Mouse (Mus musculus): ENCODE measurements at regions not wholly inside any gene's neighbourhood (a gene's known extent, or its start where the extent isn't known, plus 50 kb on each side); places are given as distances from the start of the nearest gene placed in this dataset.
A peak's percentile ranks its signal among the peaks of the same experiment; 100 is the strongest.

- ATAC-seq (ENCODE audit: low read depth): no peak
- no peaks in the 10 kb centered on the region for H3K4me1 ChIP-seq (ENCODE audit: control insufficient read depth, low read depth, low read length)
- no peaks in the 10 kb centered on the region for H3K9me3 ChIP-seq (replicated peaks; ENCODE audit: control insufficient read depth, low read length)
- WGBS (ENCODE audit: insufficient replicate concordance): 3% methylated on average over 4 of the region's 4 CpGs
- no peaks in the 10 kb centered on the region for H3K36me3 ChIP-seq (ENCODE audit: control insufficient read depth, insufficient read depth)
- no peak overlapping the region for H3K9ac ChIP-seq (ENCODE audit: low read depth, low read length)
- no peak overlapping the region for H3K4me3 ChIP-seq (ENCODE audit: low read depth, low read length)
- H3K4me2 ChIP-seq (ENCODE audit: low read depth, low read length): no peak overlapping the region
- H3K27me3 ChIP-seq (ENCODE audit: control insufficient read depth, insufficient read depth, low read depth, low read length): peaks cover 67% of the 10 kb centered on the region
- H3K27ac ChIP-seq (ENCODE audit: low read length): no peak overlapping the region
Observed at GRCm38 (mm10) chr7:70283166-70283565, 83.4 kb downstream of the Nr2f2 start.

- no peaks in the 10 kb centered on the region for H3K36me3 ChIP-seq (ENCODE audit: control insufficient read depth, insufficient read depth)
- H3K4me3 ChIP-seq (ENCODE audit: low read depth, low read length): no peak overlapping the region
- peaks cover 58% of the 10 kb centered on the region for H3K27me3 ChIP-seq (ENCODE audit: control insufficient read depth, insufficient read depth, low read depth, low read length)
- under 1% methylated on average over 11 of the region's 11 CpGs for WGBS (ENCODE audit: insufficient replicate concordance)
- no peaks in the 10 kb centered on the region for H3K4me1 ChIP-seq (ENCODE audit: control insufficient read depth, low read depth, low read length)
- no peak for ATAC-seq (ENCODE audit: low read depth)
- H3K27ac ChIP-seq (ENCODE audit: low read length): no peak overlapping the region
- H3K9me3 ChIP-seq (replicated peaks; ENCODE audit: control insufficient read depth, low read length): no peaks in the 10 kb centered on the region
- no peak overlapping the region for H3K9ac ChIP-seq (ENCODE audit: low read depth, low read length)
- H3K4me2 ChIP-seq (ENCODE audit: low read depth, low read length): no peak overlapping the region
Observed at GRCm38 (mm10) chr7:70281891-70282515, 84.5 kb downstream of the Nr2f2 start.

DNA sequence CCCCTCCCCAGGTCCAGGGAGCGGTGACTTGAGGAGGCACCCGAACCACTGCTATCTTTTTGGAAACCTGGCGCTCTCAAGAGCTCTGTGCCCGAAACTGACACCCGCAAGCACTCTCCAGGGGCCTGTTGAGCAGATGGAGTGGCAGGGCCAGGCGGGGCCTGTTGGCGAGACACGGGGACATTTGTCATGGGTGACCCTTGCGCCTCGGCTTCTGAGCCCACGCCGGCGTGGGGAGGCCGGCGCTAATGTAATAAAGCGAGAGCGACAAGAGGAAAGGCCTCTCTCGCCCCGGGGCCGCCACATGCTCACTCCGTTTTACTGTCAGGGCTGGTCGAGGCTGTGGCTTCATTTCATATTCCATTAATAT is 85.2 kb downstream of the Nr2f2 start:
- WGBS (ENCODE audit: insufficient replicate concordance): 3% methylated on average over 22 of the region's 22 CpGs
- H3K4me1 ChIP-seq (ENCODE audit: control insufficient read depth, low read depth, low read length): no peaks in the 10 kb centered on the region
- no peak overlapping the region for H3K4me3 ChIP-seq (ENCODE audit: low read depth, low read length)
- peaks cover 54% of the 10 kb centered on the region for H3K27me3 ChIP-seq (ENCODE audit: control insufficient read depth, insufficient read depth, low read depth, low read length)
- no peaks in the 10 kb centered on the region for H3K9me3 ChIP-seq (replicated peaks; ENCODE audit: control insufficient read depth, low read length)
- H3K27ac ChIP-seq (ENCODE audit: low read length): no peak overlapping the region
- no peaks in the 10 kb centered on the region for H3K36me3 ChIP-seq (ENCODE audit: control insufficient read depth, insufficient read depth)
- no peak overlapping the region for H3K4me2 ChIP-seq (ENCODE audit: low read depth, low read length)
- no peak overlapping the region for H3K9ac ChIP-seq (ENCODE audit: low read depth, low read length)
- no peak for ATAC-seq (ENCODE audit: low read depth)

DNA sequence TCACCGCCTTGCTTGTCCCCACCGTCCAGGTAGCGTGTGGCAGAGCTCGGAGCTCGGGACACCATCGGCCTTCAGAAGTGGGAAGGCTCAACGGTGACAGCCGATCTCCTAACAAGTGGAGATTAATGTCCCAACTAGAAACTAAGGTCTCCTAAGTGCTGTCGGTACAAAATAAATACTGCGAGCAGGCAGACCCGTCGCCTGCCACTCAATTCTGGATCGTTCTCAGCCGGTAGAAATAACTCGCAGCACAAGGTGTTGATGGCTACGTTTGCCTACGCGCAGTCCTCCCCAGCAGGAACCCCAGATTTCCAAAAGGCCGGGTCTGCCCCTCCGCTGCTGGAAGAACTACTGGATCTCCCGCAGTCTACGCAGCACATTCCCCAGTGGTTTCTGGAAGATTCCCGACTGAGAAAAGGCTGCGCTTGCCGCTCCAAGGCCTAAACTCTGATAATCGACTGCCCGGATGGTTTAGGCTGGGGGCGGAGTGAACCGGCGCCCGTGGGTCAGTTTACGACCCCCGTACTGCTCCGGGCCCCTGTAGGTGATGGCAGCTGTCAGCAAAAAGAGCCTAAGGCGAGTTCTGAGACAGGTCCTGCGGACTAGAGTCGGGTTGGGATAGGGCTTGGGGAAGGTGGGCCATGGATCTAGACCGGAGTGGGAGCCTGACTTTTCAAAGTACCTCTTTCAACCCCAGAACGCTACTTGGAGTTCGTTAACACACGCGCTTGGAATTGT is 85.7 kb downstream of the Nr2f2 start:
- Histone ChIP-seq H3K4me2 (ENCODE audit: low read depth, low read length) (peak overlapping the region; percentile 15; the same call in 1 of the 2 replicates), H3K4me1 (ENCODE audit: control insufficient read depth, low read depth, low read length) (no peaks in the 10 kb centered on the region), H3K36me3 (ENCODE audit: control insufficient read depth, insufficient read depth) (no peaks in the 10 kb centered on the region), H3K27me3 (ENCODE audit: control insufficient read depth, insufficient read depth, low read depth, low read length) (peaks cover 54% of the 10 kb centered on the region), H3K4me3 (ENCODE audit: low read depth, low read length) (peak overlapping the region; percentile 10; the same call in 1 of the 2 replicates), H3K27ac (ENCODE audit: low read length) (no peak overlapping the region), H3K9ac (ENCODE audit: low read depth, low read length) (no peak overlapping the region), H3K9me3 (replicated peaks; ENCODE audit: control insufficient read depth, low read length) (no peaks in the 10 kb centered on the region)
- ATAC-seq (ENCODE audit: low read depth): no peak
- WGBS (ENCODE audit: insufficient replicate concordance): 1% methylated on average over 42 of the region's 42 CpGs

GRCm38 (mm10) chr7:70279927-70280642 is 86.5 kb downstream of the Nr2f2 start:
- no peaks in the 10 kb centered on the region for H3K4me1 ChIP-seq (ENCODE audit: control insufficient read depth, low read depth, low read length)
- no peaks in the 10 kb centered on the region for H3K36me3 ChIP-seq (ENCODE audit: control insufficient read depth, insufficient read depth)
- no peak overlapping the region for H3K27ac ChIP-seq (ENCODE audit: low read length)
- WGBS (ENCODE audit: insufficient replicate concordance): under 1% methylated on average over 31 of the region's 31 CpGs
- H3K27me3 ChIP-seq (ENCODE audit: control insufficient read depth, insufficient read depth, low read depth, low read length): peaks cover 47% of the 10 kb centered on the region
- no peaks in the 10 kb centered on the region for H3K9me3 ChIP-seq (replicated peaks; ENCODE audit: control insufficient read depth, low read length)
- H3K4me2 ChIP-seq (ENCODE audit: low read depth, low read length): peak overlapping the region; percentile 15; the same call in 1 of the 2 replicates
- H3K9ac ChIP-seq (ENCODE audit: low read depth, low read length): no peak overlapping the region
- H3K4me3 ChIP-seq (ENCODE audit: low read depth, low read length): 0 out of 2 replicates have a peak overlapping the region, but pooled peaks have one; percentile 10
- ATAC-seq (ENCODE audit: low read depth): no peak

GRCm38 (mm10) chr7:70279101-70279500 is 87.4 kb downstream of the Nr2f2 start:
- Histone ChIP-seq H3K27ac (ENCODE audit: low read length) (no peak overlapping the region), H3K4me2 (ENCODE audit: low read depth, low read length) (no peak overlapping the region), H3K4me1 (ENCODE audit: control insufficient read depth, low read depth, low read length) (no peaks in the 10 kb centered on the region), H3K9me3 (replicated peaks; ENCODE audit: control insufficient read depth, low read length) (no peaks in the 10 kb centered on the region), H3K27me3 (ENCODE audit: control insufficient read depth, insufficient read depth, low read depth, low read length) (peaks cover 45% of the 10 kb centered on the region), H3K36me3 (ENCODE audit: control insufficient read depth, insufficient read depth) (no peaks in the 10 kb centered on the region), H3K4me3 (ENCODE audit: low read depth, low read length) (no peak overlapping the region), H3K9ac (ENCODE audit: low read depth, low read length) (no peak overlapping the region)
- ATAC-seq (ENCODE audit: low read depth): no peak
- 2% methylated on average over 3 of the region's 3 CpGs for WGBS (ENCODE audit: insufficient replicate concordance)

DNA sequence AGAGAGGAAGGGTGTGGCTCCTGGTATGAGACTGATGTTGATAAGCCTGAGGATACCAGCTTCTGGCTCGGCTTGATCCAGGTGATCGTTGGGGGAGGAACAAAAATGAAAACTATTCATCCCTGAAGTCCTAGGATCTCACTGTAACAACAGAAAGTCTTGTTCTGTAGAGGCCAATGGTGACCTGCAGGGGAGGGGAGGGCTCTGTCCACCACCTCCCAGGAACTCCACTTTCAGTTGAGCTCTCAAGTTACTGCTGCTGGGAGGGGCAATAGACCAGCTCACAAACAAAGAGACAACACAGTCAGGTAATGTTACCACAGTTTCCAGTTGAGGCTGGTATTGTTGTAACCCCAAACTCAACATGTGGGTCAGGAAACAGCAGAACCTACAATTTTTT is 90.5 kb downstream of the Nr2f2 start:
- H3K27me3 ChIP-seq (ENCODE audit: control insufficient read depth, insufficient read depth, low read depth, low read length): peaks cover 22% of the 10 kb centered on the region
- WGBS (ENCODE audit: insufficient replicate concordance): 36% methylated on average over 2 of the region's 2 CpGs
- no peak overlapping the region for H3K9ac ChIP-seq (ENCODE audit: low read depth, low read length)
- no peaks in the 10 kb centered on the region for H3K36me3 ChIP-seq (ENCODE audit: control insufficient read depth, insufficient read depth)
- no peaks in the 10 kb centered on the region for H3K4me1 ChIP-seq (ENCODE audit: control insufficient read depth, low read depth, low read length)
- no peak overlapping the region for H3K27ac ChIP-seq (ENCODE audit: low read length)
- no peaks in the 10 kb centered on the region for H3K9me3 ChIP-seq (replicated peaks; ENCODE audit: control insufficient read depth, low read length)
- no peak overlapping the region for H3K4me3 ChIP-seq (ENCODE audit: low read depth, low read length)
- no peak for ATAC-seq (ENCODE audit: low read depth)
- H3K4me2 ChIP-seq (ENCODE audit: low read depth, low read length): no peak overlapping the region

DNA sequence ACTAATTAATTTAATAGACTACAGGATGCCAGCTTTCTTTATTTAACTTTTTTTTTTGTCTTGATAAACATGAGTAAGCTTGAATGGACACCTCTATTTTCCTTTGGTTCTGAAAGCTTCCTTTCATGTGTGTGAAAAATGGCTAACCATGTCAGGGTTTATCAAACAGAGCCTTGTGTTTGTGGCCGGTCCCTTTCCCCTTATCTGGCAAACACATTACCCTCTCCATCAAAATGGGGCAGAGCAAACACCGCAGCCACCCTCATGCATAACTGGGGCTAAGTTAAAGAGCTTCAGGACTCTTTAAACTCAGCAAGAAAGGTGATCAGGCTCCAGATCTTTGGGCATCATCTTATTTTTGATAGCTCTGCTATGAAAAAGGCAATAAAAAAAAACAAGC is 92.2 kb downstream of the Nr2f2 start:
- Histone ChIP-seq H3K27me3 (ENCODE audit: control insufficient read depth, insufficient read depth, low read depth, low read length) (peaks cover 5% of the 10 kb centered on the region), H3K4me1 (ENCODE audit: control insufficient read depth, low read depth, low read length) (no peaks in the 10 kb centered on the region)
- 19% methylated on average over 2 of the region's 2 CpGs for WGBS (ENCODE audit: insufficient replicate concordance)

DNA sequence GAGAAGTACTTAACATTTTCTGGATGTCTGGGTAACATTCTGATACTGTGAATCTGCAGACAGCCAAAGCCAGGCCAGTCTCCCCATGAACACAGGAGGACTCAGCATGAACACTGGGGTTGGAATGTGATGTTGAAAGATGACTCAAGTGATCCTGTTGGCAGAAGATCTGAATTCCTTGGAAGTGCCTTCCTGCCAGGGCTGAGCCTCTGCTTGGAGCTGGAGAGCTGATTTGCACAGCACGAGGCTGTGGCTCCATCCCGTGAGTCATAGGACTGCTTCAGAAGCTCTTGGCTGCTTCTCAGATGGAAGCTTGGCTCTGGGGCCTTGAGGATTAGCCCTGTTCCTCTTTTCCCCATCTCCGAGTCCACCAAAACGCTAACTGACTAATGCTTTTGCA is 99.5 kb downstream of the Nr2f2 start:
- 56% methylated on average over 4 of the region's 4 CpGs for WGBS (ENCODE audit: insufficient replicate concordance)
- H3K4me1 ChIP-seq (ENCODE audit: control insufficient read depth, low read depth, low read length): no peaks in the 10 kb centered on the region
- no peak for ATAC-seq (ENCODE audit: low read depth)
- H3K4me2 ChIP-seq (ENCODE audit: low read depth, low read length): no peak overlapping the region
- H3K27ac ChIP-seq (ENCODE audit: low read length): no peak overlapping the region
- H3K4me3 ChIP-seq (ENCODE audit: low read depth, low read length): no peak overlapping the region
- H3K9ac ChIP-seq (ENCODE audit: low read depth, low read length): no peak overlapping the region
- no peaks in the 10 kb centered on the region for H3K36me3 ChIP-seq (ENCODE audit: control insufficient read depth, insufficient read depth)
- no peaks in the 10 kb centered on the region for H3K9me3 ChIP-seq (replicated peaks; ENCODE audit: control insufficient read depth, low read length)
- no peaks in the 10 kb centered on the region for H3K27me3 ChIP-seq (ENCODE audit: control insufficient read depth, insufficient read depth, low read depth, low read length)

More for the DNA sequence above, 92.2 kb downstream of the Nr2f2 start:
- Histone ChIP-seq H3K4me3 (ENCODE audit: low read depth, low read length) (no peak overlapping the region), H3K4me2 (ENCODE audit: low read depth, low read length) (no peak overlapping the region), H3K9me3 (replicated peaks; ENCODE audit: control insufficient read depth, low read length) (no peaks in the 10 kb centered on the region), H3K9ac (ENCODE audit: low read depth, low read length) (no peak overlapping the region), H3K36me3 (ENCODE audit: control insufficient read depth, insufficient read depth) (no peaks in the 10 kb centered on the region), H3K27ac (ENCODE audit: low read length) (no peak overlapping the region)
- no peak for ATAC-seq (ENCODE audit: low read depth)
